Mouse (Mus musculus): ENCODE results near the gene Zfp354b.

The Zfp354b gene

DNA sequence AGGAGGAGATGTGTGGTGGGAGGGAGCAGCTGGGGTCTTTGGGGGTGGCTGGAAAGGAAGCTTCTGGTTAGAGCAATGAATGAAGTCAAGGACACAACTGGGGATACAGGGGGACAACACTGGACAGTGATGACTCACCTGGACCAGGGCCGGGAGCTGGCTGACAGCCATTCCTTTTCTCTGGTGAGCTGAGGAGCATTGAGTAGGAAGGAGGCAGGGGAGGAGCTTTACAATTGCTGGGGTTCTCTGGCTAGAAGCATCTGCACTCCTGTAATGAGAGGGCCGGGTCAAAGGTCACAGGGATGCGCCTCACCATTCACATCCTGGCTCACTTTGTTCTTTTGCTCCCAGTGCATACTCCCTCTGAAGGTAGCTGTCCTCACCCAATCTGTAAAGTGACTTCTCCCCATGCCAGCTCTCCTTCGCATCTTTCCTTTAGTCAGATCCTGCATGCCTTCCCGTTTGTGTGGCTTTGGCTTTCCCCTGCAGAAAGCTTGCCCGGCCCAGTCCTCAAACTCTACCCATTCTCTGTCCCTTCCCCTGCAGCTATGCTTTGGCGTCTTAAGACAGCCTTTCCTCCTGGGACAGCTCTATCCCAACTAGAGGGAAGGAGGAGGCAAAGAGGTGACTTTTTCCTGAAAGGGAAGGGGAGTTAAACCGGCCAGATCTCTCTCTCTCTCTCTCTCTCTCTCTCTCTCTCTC lies 45.1 kb downstream of the Zfp354b start:
- DNase-seq (ENCODE audit: low spot score in 2 of 2): no peak

GRCm38 (mm10) chr11:50883756-50884155 lies 47.7 kb downstream of the Zfp354b start:
- no peak for DNase-seq (ENCODE audit: low spot score in 2 of 2)

DNA sequence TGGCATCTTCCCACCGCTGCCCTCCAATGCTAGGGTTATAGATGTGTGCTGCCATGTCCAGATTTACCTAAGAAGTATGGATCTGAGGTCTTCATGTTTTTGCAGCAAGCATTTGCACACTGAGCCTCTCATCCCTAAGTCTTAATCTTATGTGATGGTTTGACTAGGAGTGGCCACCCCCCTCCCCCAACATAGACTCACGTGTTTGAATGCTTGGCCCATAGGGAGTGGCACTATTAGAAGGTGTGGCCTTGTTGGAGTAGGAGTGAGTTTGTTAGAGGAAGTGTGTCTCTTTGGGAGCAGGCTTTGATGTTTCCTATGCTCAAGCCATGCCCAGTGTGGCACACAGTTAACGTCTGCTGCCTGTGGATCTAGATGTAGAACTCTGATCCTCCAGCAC lies 52.8 kb downstream of the Zfp354b start:
- DNase-seq (ENCODE audit: low spot score in 2 of 2): no peak
